Mouse (Mus musculus) CH12.LX (cell line): ENCODE measurements around the gene Slc22a5.

ENCODE experiments used
- CTCF ChIP-seq, 2 experiments: IDR thresholded peaks in 1 of 2; conservative IDR thresholded peaks in 1 of 2; 2 replicates each; pipeline ENCODE4 v1.5.1; 2011 to 2012; ENCODE audit warnings: low read depth in 2 of 2, low read length in 2 of 2, improper control_type of control experiment in 1 of 2, inconsistent platforms in 1 of 2, mild to moderate bottlenecking in 1 of 2, moderate library complexity in 1 of 2
- EP300 ChIP-seq: IDR thresholded peaks from 2 replicates; pipeline ENCODE4 v1.6.1; 2011; ENCODE audit warnings: low read length, improper control_type of control experiment
- ETS1 ChIP-seq: conservative IDR thresholded peaks from 2 replicates; pipeline ENCODE4 v1.6.1; 2012; ENCODE audit warnings: low read depth, mild to moderate bottlenecking, inconsistent platforms, low read length, improper control_type of control experiment, moderate library complexity
- MEF2A ChIP-seq: IDR thresholded peaks from 2 replicates; pipeline ENCODE4 v1.6.1; 2014; ENCODE audit warnings: low read depth, mild to moderate bottlenecking, inconsistent platforms, low read length, improper control_type of control experiment, borderline replicate concordance
- NELFE ChIP-seq: IDR thresholded peaks from 2 replicates; pipeline ENCODE4 v1.6.1; 2011; ENCODE audit warnings: low read depth, low read length, improper control_type of control experiment
- POLR2AphosphoS2 ChIP-seq: IDR thresholded peaks from 2 replicates; pipeline ENCODE4 v1.6.1; 2011; ENCODE audit warnings: low read depth, low read length, improper control_type of control experiment
- TCF12 ChIP-seq: IDR thresholded peaks from 2 replicates; pipeline ENCODE4 v1.6.1; 2014; ENCODE audit warnings: low read depth, mild to moderate bottlenecking, inconsistent platforms, low read length, improper control_type of control experiment
- USF1 ChIP-seq: IDR thresholded peaks from 2 replicates; pipeline ENCODE4 v1.6.1; 2014; ENCODE audit warnings: low read depth, mild to moderate bottlenecking, inconsistent platforms, low read length, improper control_type of control experiment
- ZKSCAN1 ChIP-seq: IDR thresholded peaks from 2 replicates; pipeline ENCODE4 v1.6.1; 2012; ENCODE audit warnings: low read depth, inconsistent platforms, low read length, improper control_type of control experiment, borderline replicate concordance

DNA sequence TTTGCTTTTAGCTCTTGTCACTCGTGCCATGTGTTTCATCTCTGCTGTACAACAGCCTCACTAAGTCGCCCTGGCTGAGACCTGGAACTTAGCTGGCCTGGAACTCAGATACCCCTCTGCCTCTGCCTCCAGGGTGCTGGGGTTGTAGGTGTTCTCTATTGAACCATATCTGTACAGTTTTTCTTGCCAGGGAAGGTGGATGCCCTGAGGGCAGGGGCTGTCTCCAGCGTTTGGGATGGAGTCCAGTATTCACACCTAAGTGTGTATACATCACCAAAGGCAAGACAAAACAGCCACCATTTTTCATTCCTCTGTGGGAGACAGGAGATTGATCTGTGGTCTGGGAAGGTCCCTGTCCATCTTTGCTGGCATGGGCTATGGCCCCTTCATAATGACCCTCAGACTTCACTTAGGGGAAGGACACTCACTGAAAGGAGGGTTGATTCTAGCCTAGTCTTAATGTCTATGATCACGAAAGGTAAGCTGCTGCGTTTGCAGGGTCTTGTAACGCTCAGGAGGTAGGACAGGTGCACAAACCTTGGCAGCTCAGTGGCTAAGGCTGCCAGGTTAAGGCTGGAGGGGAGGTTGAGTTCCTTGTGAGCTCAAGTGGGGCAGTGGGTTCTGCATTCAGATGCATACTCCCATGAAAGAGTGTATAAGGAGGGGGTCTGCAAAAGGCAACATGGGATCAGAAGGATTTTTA, 33.3 kb downstream of the Slc22a5 start:
- TF ChIP-seq ZKSCAN1 (no peak), CTCF (conservative IDR thresholded peaks at IDR 0.05 in 1 of 2, IDR thresholded peaks at IDR 0.05 in 1 of 2; ENCODE audit: low read depth in 2 of 2, low read length in 2 of 2) (no peak), POLR2AphosphoS2 (no peak), TCF12 (no peak), NELFE (no peak), MEF2A (no peak), USF1 (no peak), ETS1 (no peak), EP300 (no peak)
